Mouse (Mus musculus): Measurements from ENCODE around the gene Katna1. TPM values are rescaled to one million over a fixed set of nuclear protein-coding genes. Genes with fewer than 3 reads are reported as not detected.
"Not testable (repeated sequence)": the region's sequence is repeated elsewhere in the genome, so short reads cannot be mapped to it uniquely, and the experiment has no call there.

Gene Katna1
- polyA plus RNA-seq, 1 experiment from 2014 or later: 46.0 TPM

GRCm38 (mm10) chr10:7731582-7731981 lies 5.8 kb downstream of the Katna1 start:
- Histone ChIP-seq H3K9me3 (replicated peaks; ENCODE audit: low read length) (no peaks in the 10 kb centered on the region), H3K4me2 (ENCODE audit: low read length) (no peak overlapping the region), H3K36me3 (ENCODE audit: insufficient read depth, low read length) (no peaks in the 10 kb centered on the region), H3K27ac (no peak overlapping the region), H3K27me3 (ENCODE audit: insufficient read depth, low read length) (no peaks in the 10 kb centered on the region), H3K4me3 (replicated peaks; ENCODE audit: low read depth, low read length) (no peak overlapping the region), H3K9ac (ENCODE audit: low read depth, low read length) (no peak overlapping the region), H3K4me1 (replicated peaks; ENCODE audit: insufficient read depth, low read length) (peaks cover 3% of the 10 kb centered on the region; the same call in 1 of the 2 replicates)
- DNase-seq (ENCODE audit: low spot score) (no peak), ATAC-seq (replicated peaks; ENCODE audit: low FRiP score, low read depth) (no peak)
- TF ChIP-seq CTCF (IDR thresholded peaks at IDR 0.05; ENCODE audit: low read depth): no peak

- H3K9ac ChIP-seq (ENCODE audit: low read depth, low read length): no peak overlapping the region
- H3K27me3 ChIP-seq (ENCODE audit: insufficient read depth, low read length): no peaks in the 10 kb centered on the region
- no peak for TF ChIP-seq CTCF (IDR thresholded peaks at IDR 0.05; ENCODE audit: low read depth)
- no peaks in the 10 kb centered on the region for H3K9me3 ChIP-seq (replicated peaks; ENCODE audit: low read length)
- 0 out of 2 replicates have a peak, but pooled peaks cover 4% of the 10 kb centered on the region for H3K4me1 ChIP-seq (replicated peaks; ENCODE audit: insufficient read depth, low read length)
- no peak overlapping the region for H3K4me3 ChIP-seq (replicated peaks; ENCODE audit: low read depth, low read length)
- 0 out of 2 replicates have a peak, but pooled peaks cover 2% of the 10 kb centered on the region for H3K36me3 ChIP-seq (ENCODE audit: insufficient read depth, low read length)
- H3K27ac ChIP-seq: no peak overlapping the region
- ATAC-seq (replicated peaks; ENCODE audit: low FRiP score, low read depth): no peak
- no peak overlapping the region for H3K4me2 ChIP-seq (ENCODE audit: low read length)
- no peak for DNase-seq (ENCODE audit: low spot score)
Observed at GRCm38 (mm10) chr10:7737122-7737521, 11.3 kb downstream of the Katna1 start.

GRCm38 (mm10) chr10:7737914-7738313 lies 12.1 kb downstream of the Katna1 start:
- H3K36me3 ChIP-seq (ENCODE audit: insufficient read depth, low read length): peaks cover 6% of the 10 kb centered on the region; the same call in 1 of the 2 replicates
- no peak for ATAC-seq (replicated peaks; ENCODE audit: low FRiP score, low read depth)
- H3K4me2 ChIP-seq (ENCODE audit: low read length): no peak overlapping the region
- no peak for TF ChIP-seq CTCF (IDR thresholded peaks at IDR 0.05; ENCODE audit: low read depth)
- no peaks in the 10 kb centered on the region for H3K9me3 ChIP-seq (replicated peaks; ENCODE audit: low read length)
- 0 out of 2 replicates have a peak, but pooled peaks cover 4% of the 10 kb centered on the region for H3K4me1 ChIP-seq (replicated peaks; ENCODE audit: insufficient read depth, low read length)
- no peak overlapping the region for H3K27ac ChIP-seq
- no peaks in the 10 kb centered on the region for H3K27me3 ChIP-seq (ENCODE audit: insufficient read depth, low read length)
- WGBS: 49% methylated on average over 3 of the region's 3 CpGs
- no peak for DNase-seq (ENCODE audit: low spot score)
- H3K4me3 ChIP-seq (replicated peaks; ENCODE audit: low read depth, low read length): no peak overlapping the region
- no peak overlapping the region for H3K9ac ChIP-seq (ENCODE audit: low read depth, low read length)

GRCm38 (mm10) chr10:7745528-7745927 lies 19.7 kb downstream of the Katna1 start:
- not testable (repeated sequence) for H3K4me3 ChIP-seq (replicated peaks; ENCODE audit: low read depth, low read length); H3K27ac ChIP-seq; DNase-seq (ENCODE audit: low spot score); H3K9me3 ChIP-seq (replicated peaks; ENCODE audit: low read length); H3K4me2 ChIP-seq (ENCODE audit: low read length); H3K27me3 ChIP-seq (ENCODE audit: insufficient read depth, low read length); H3K4me1 ChIP-seq (replicated peaks; ENCODE audit: insufficient read depth, low read length); H3K9ac ChIP-seq (ENCODE audit: low read depth, low read length)
- 92% methylated on average over 6 of the region's 6 CpGs for WGBS
- 0 out of 2 replicates have a peak, but pooled peaks have one; percentile 49 for ATAC-seq (replicated peaks; ENCODE audit: low FRiP score, low read depth)
- H3K36me3 ChIP-seq (ENCODE audit: insufficient read depth, low read length): peaks cover 36% of the 10 kb centered on the region; the same call in 1 of the 2 replicates

- WGBS: 90% methylated on average over 6 of the region's 6 CpGs
- no peak for TF ChIP-seq CTCF (IDR thresholded peaks at IDR 0.05; ENCODE audit: low read depth)
- H3K4me3 ChIP-seq (replicated peaks; ENCODE audit: low read depth, low read length): no peak overlapping the region
Observed at GRCm38 (mm10) chr10:7748752-7749151, 23.0 kb downstream of the Katna1 start.

GRCm38 (mm10) chr10:7757544-7757943 lies 31.7 kb downstream of the Katna1 start:
- TF ChIP-seq CTCF (IDR thresholded peaks at IDR 0.05; ENCODE audit: low read depth): no peak
- no peak for DNase-seq (ENCODE audit: low spot score)
- peaks cover 43% of the 10 kb centered on the region for H3K36me3 ChIP-seq (ENCODE audit: insufficient read depth, low read length)
- no peak for ATAC-seq (replicated peaks; ENCODE audit: low FRiP score, low read depth)
- H3K9ac ChIP-seq (ENCODE audit: low read depth, low read length): no peak overlapping the region
- no peaks in the 10 kb centered on the region for H3K4me1 ChIP-seq (replicated peaks; ENCODE audit: insufficient read depth, low read length)
- no peak overlapping the region for H3K4me2 ChIP-seq (ENCODE audit: low read length)
- H3K27ac ChIP-seq: no peak overlapping the region
- H3K27me3 ChIP-seq (ENCODE audit: insufficient read depth, low read length): no peaks in the 10 kb centered on the region
- 87% methylated on average over 2 of the region's 2 CpGs for WGBS
- no peak overlapping the region for H3K4me3 ChIP-seq (replicated peaks; ENCODE audit: low read depth, low read length)
- H3K9me3 ChIP-seq (replicated peaks; ENCODE audit: low read length): no peaks in the 10 kb centered on the region

More at GRCm38 (mm10) chr10:7748752-7749151, 23.0 kb downstream of the Katna1 start:
- H3K4me1 ChIP-seq (replicated peaks; ENCODE audit: insufficient read depth, low read length): no peaks in the 10 kb centered on the region
- H3K27ac ChIP-seq: no peak overlapping the region
- ATAC-seq (replicated peaks; ENCODE audit: low FRiP score, low read depth) (no peak), DNase-seq (ENCODE audit: low spot score) (no peak)
- no peaks in the 10 kb centered on the region for H3K9me3 ChIP-seq (replicated peaks; ENCODE audit: low read length)
- no peak overlapping the region for H3K4me2 ChIP-seq (ENCODE audit: low read length)
- no peaks in the 10 kb centered on the region for H3K27me3 ChIP-seq (ENCODE audit: insufficient read depth, low read length)
- H3K36me3 ChIP-seq (ENCODE audit: insufficient read depth, low read length): peaks cover 27% of the 10 kb centered on the region; the same call in 1 of the 2 replicates
- no peak overlapping the region for H3K9ac ChIP-seq (ENCODE audit: low read depth, low read length)

- no peak for ATAC-seq (replicated peaks; ENCODE audit: low FRiP score, low read depth)
- Histone ChIP-seq H3K27ac (no peak overlapping the region), H3K36me3 (ENCODE audit: insufficient read depth, low read length) (peaks cover 68% of the 10 kb centered on the region), H3K9me3 (replicated peaks; ENCODE audit: low read length) (no peaks in the 10 kb centered on the region), H3K9ac (ENCODE audit: low read depth, low read length) (no peak overlapping the region), H3K27me3 (ENCODE audit: insufficient read depth, low read length) (no peaks in the 10 kb centered on the region), H3K4me1 (replicated peaks; ENCODE audit: insufficient read depth, low read length) (no peaks in the 10 kb centered on the region), H3K4me2 (ENCODE audit: low read length) (no peak overlapping the region), H3K4me3 (replicated peaks; ENCODE audit: low read depth, low read length) (no peak overlapping the region)
- no peak for TF ChIP-seq CTCF (IDR thresholded peaks at IDR 0.05; ENCODE audit: low read depth)
- DNase-seq (ENCODE audit: low spot score): no peak
- 88% methylated on average over 4 of the region's 4 CpGs for WGBS
Observed at GRCm38 (mm10) chr10:7772346-7772745, 46.5 kb downstream of the Katna1 start.

All from kidney, postnatal 0 days (tissue).